Mouse (Mus musculus) inflammation-experienced regulatory T-cells (primary cell): ENCODE results near the gene Wif1. TPM values are rescaled to one million over a fixed set of nuclear protein-coding genes. Genes with fewer than 3 reads are reported as not detected.

Source experiments
- polyA plus RNA-seq, 2 experiments: library from polyadenylated mRNA; unstranded; fragments of 100-300 nt; shearing (Covaris generic); gene quantifications; one replicate each; pipeline ENCODE4 v1.2.1; 2017

Gene Wif1
- polyA plus RNA-seq: not detected

GRCm38 (mm10) chr10:121033826-121034568, at the start of gene Wif1:
Wif1 (plus strand) TSS chr10:121033960.

Other genes starting within 250 kb of the Wif1 start
- gene Msrb3, start 134.9 kb upstream of the Wif1 start, polyA plus RNA-seq: 1 to 10 TPM in 1 of 2 experiments, under 1 TPM in 1; 0.96 to 2.6 TPM
- gene Lemd3, start 54.6 kb upstream of the Wif1 start, polyA plus RNA-seq: 10 to 100 TPM; 17.9 to 20.8 TPM